Mouse (Mus musculus) frontal cortex, adult (tissue): ENCODE data around the gene Ep300.
A peak's percentile ranks its signal among the peaks of the same experiment; 100 is the strongest.

ENCODE experiments used
- ATAC-seq: cut with Nextera tagmentation; 2 replicates; pipeline ENCODE4 v1.9.2; 2017; ENCODE audit warnings: mild to moderate bottlenecking, moderate library complexity, mixed read lengths; ENCODE audit not compliant: low TSS enrichment

Gene Ep300

GRCm38 (mm10) chr15:81584913-81585745 is at the start of gene Ep300:
Gene Ep300 (plus strand): TSS chr15:81585351.
- ATAC-seq = peak; percentile 82

GRCm38 (mm10) chr15:81535881-81536351 is 49.2 kb upstream of the Ep300 start:
- ATAC-seq = peak; percentile 81; the same call in 1 of the 2 replicates

GRCm38 (mm10) chr15:81538149-81538548 is 47.0 kb upstream of the Ep300 start:
- ATAC-seq = no peak

GRCm38 (mm10) chr15:81539560-81539959 is 45.6 kb upstream of the Ep300 start:
- no peak for ATAC-seq

GRCm38 (mm10) chr15:81544916-81545315 is 40.2 kb upstream of the Ep300 start:
- no peak for ATAC-seq

- ATAC-seq = no peak
Measured at GRCm38 (mm10) chr15:81545387-81546176, 39.6 kb upstream of the Ep300 start.

- ATAC-seq = no peak
Measured at GRCm38 (mm10) chr15:81553455-81553854, 31.7 kb upstream of the Ep300 start.

- no peak for ATAC-seq
Measured at GRCm38 (mm10) chr15:81554558-81555297, 30.4 kb upstream of the Ep300 start.

- ATAC-seq = no peak
Measured at GRCm38 (mm10) chr15:81555986-81556385, 29.2 kb upstream of the Ep300 start.

GRCm38 (mm10) chr15:81561501-81561900 is 23.6 kb upstream of the Ep300 start:
- no peak for ATAC-seq

- ATAC-seq = no peak
Measured at GRCm38 (mm10) chr15:81561996-81562395, 23.2 kb upstream of the Ep300 start.

- no peak for ATAC-seq
Measured at GRCm38 (mm10) chr15:81562491-81563488, 22.4 kb upstream of the Ep300 start.

GRCm38 (mm10) chr15:81568093-81568492 is 17.1 kb upstream of the Ep300 start:
- no peak for ATAC-seq

GRCm38 (mm10) chr15:81568592-81568991 is 16.6 kb upstream of the Ep300 start:
- no peak for ATAC-seq

GRCm38 (mm10) chr15:81576961-81577360 is 8.2 kb upstream of the Ep300 start:
- ATAC-seq = peak; percentile 34; the same call in 1 of the 2 replicates

GRCm38 (mm10) chr15:81577743-81578165 is 7.4 kb upstream of the Ep300 start:
- ATAC-seq = no peak

- ATAC-seq = no peak
Measured at GRCm38 (mm10) chr15:81584466-81584865, 685 bp upstream of the Ep300 start.

GRCm38 (mm10) chr15:81585746-81586461 is 753 bp downstream of the Ep300 start:
- peak; percentile 61 for ATAC-seq

- no peak for ATAC-seq
Measured at GRCm38 (mm10) chr15:81586466-81586865, 1.3 kb downstream of the Ep300 start.

- no peak for ATAC-seq
Measured at GRCm38 (mm10) chr15:81587686-81588085, 2.5 kb downstream of the Ep300 start.
